Mouse (Mus musculus) stomach, embryonic 14.5 days (tissue): ENCODE results near the gene Cox5a. TPM values are rescaled to one million over a fixed set of nuclear protein-coding genes. Genes with fewer than 3 reads are reported as not detected.

Source experiments
- ATAC-seq: fragments of 200-750 bp; cut with Nextera tagmentation; 2 replicates; pipeline ENCODE4 v1.8.0; 2017; ENCODE audit warnings: low read depth, moderate TSS enrichment; ENCODE audit not compliant: insufficient number of reproducible peaks, insufficient read depth, low FRiP score
- H3K27ac ChIP-seq: fragments of 300-500 bp; sonication (generic); 2 replicates; pipeline ENCODE4 v1.5.1; 2014; ENCODE audit warnings: mild to moderate bottlenecking, low read length, moderate library complexity, mixed read lengths
- H3K27me3 ChIP-seq: fragments of 300-500 bp; sonication (generic); 2 replicates; pipeline ENCODE4 v1.6.1; 2014; ENCODE audit warnings: low read length, control low read depth, mixed read lengths; ENCODE audit not compliant: control insufficient read depth, insufficient read depth
- H3K36me3 ChIP-seq: fragments of 300-500 bp; sonication (generic); 2 replicates; pipeline ENCODE4 v1.6.1; 2014; ENCODE audit warnings: mild to moderate bottlenecking, control low read depth, low read length, moderate library complexity, mixed read lengths; ENCODE audit not compliant: control insufficient read depth, insufficient read depth
- H3K4me1 ChIP-seq: fragments of 300-500 bp; sonication (generic); 2 replicates; pipeline ENCODE4 v1.6.1; 2014; ENCODE audit warnings: low read length, control low read depth, mixed read lengths; ENCODE audit not compliant: control insufficient read depth, insufficient read depth
- H3K4me2 ChIP-seq: fragments of 300-500 bp; sonication (generic); replicated peaks from 2 replicates; pipeline ENCODE4 v1.6.1; 2014; ENCODE audit warnings: low read depth, low read length, control low read depth
- H3K4me3 ChIP-seq: fragments of 300-500 bp; sonication (generic); 2 replicates; pipeline ENCODE4 v1.5.1; 2014; ENCODE audit warnings: low read depth, low read length, control low read depth
- H3K9ac ChIP-seq: fragments of 300-500 bp; sonication (generic); replicated peaks from 2 replicates; pipeline ENCODE4 v1.6.1; 2014; ENCODE audit warnings: low read depth, mild to moderate bottlenecking, control low read depth, low read length, moderate library complexity, mixed read lengths
- H3K9me3 ChIP-seq: fragments of 300-500 bp; sonication (generic); 2 replicates; pipeline ENCODE4 v1.6.1; 2016; ENCODE audit warnings: low read depth, low read length, control low read depth; ENCODE audit not compliant: control insufficient read depth
- WGBS: fragments of 180-500 bp; shearing (Covaris S2); extraction: QIAGEN DNeasy Blood & Tissue Kit; methylation state at CpG from one replicate; pipeline ENCODE4 v1.1.7; 2014; 5-methylcytosine and 5-hydroxymethylcytosine counted together
- polyA plus RNA-seq: library from polyadenylated mRNA; unstranded; fragments of >200 nt; fragmentation: Nextera tagmentation; extraction: Ambion mirVana; gene quantifications from 2 replicates; pipeline ENCODE4 v1.2.1, GENCODE M21; 2014

Cox5a gene
- 525 and 538 TPM in 2 replicates for polyA plus RNA-seq

GRCm38 (mm10) chr9:57521056-57521911 is at the start of gene Cox5a:
Gene Cox5a (plus strand): TSS chr9:57521274.
- Histone ChIP-seq H3K4me1 (peaks cover 6% of the 10 kb centered on the region; the same call in 1 of the 2 replicates), H3K9ac (peak within 1 kb of the TSS; percentile 67), H3K4me3 (peak within 1 kb of the TSS; percentile 57), H3K4me2 (peak within 1 kb of the TSS; percentile 68), H3K9me3 (no peaks in the 10 kb centered on the region), H3K36me3 (no peaks in the 10 kb centered on the region), H3K27me3 (no peaks in the 10 kb centered on the region), H3K27ac (peak within 1 kb of the TSS; percentile 77)
- peak; percentile 97 for ATAC-seq
- under 1% methylated on average over 93 of the region's 95 CpGs for WGBS

GRCm38 (mm10) chr9:57485774-57486173 is 35.3 kb upstream of the Cox5a start:
- Histone ChIP-seq H3K4me2 (no peak overlapping the region), H3K27me3 (no peaks in the 10 kb centered on the region), H3K4me1 (no peaks in the 10 kb centered on the region), H3K9me3 (no peaks in the 10 kb centered on the region), H3K9ac (no peak overlapping the region), H3K36me3 (no peaks in the 10 kb centered on the region), H3K27ac (no peak overlapping the region), H3K4me3 (no peak overlapping the region)
- no peak for ATAC-seq
- 15% methylated on average over 7 of the region's 7 CpGs for WGBS

GRCm38 (mm10) chr9:57487807-57488206 is 33.3 kb upstream of the Cox5a start:
- ATAC-seq = no peak
- no peaks in the 10 kb centered on the region for H3K9me3 ChIP-seq
- no peak overlapping the region for H3K9ac ChIP-seq
- WGBS = 67% methylated on average over 7 of the region's 7 CpGs
- no peak overlapping the region for H3K4me3 ChIP-seq
- H3K4me2 ChIP-seq = no peak overlapping the region
- no peaks in the 10 kb centered on the region for H3K36me3 ChIP-seq
- H3K27me3 ChIP-seq = no peaks in the 10 kb centered on the region
- H3K4me1 ChIP-seq = no peaks in the 10 kb centered on the region
- no peak overlapping the region for H3K27ac ChIP-seq

GRCm38 (mm10) chr9:57493532-57493931 is 27.5 kb upstream of the Cox5a start:
- Histone ChIP-seq H3K4me3 (no peak overlapping the region), H3K36me3 (no peaks in the 10 kb centered on the region), H3K9me3 (no peaks in the 10 kb centered on the region), H3K27me3 (no peaks in the 10 kb centered on the region), H3K27ac (no peak overlapping the region), H3K9ac (no peak overlapping the region), H3K4me1 (no peaks in the 10 kb centered on the region), H3K4me2 (no peak overlapping the region)
- 87% methylated on average over 2 of the region's 2 CpGs for WGBS
- ATAC-seq = no peak

GRCm38 (mm10) chr9:57494970-57495369 is 26.1 kb upstream of the Cox5a start:
- Histone ChIP-seq H3K4me1 (no peaks in the 10 kb centered on the region), H3K4me3 (no peak overlapping the region), H3K27me3 (no peaks in the 10 kb centered on the region), H3K27ac (no peak overlapping the region), H3K4me2 (no peak overlapping the region), H3K9ac (no peak overlapping the region), H3K36me3 (no peaks in the 10 kb centered on the region), H3K9me3 (no peaks in the 10 kb centered on the region)
- no peak for ATAC-seq

- Histone ChIP-seq H3K9me3 (no peaks in the 10 kb centered on the region), H3K4me3 (no peak overlapping the region), H3K27ac (no peak overlapping the region), H3K36me3 (no peaks in the 10 kb centered on the region), H3K4me1 (0 out of 2 replicates have a peak, but pooled peaks cover 2% of the 10 kb centered on the region), H3K27me3 (peaks cover 11% of the 10 kb centered on the region; the same call in 1 of the 2 replicates), H3K9ac (no peak overlapping the region), H3K4me2 (no peak overlapping the region)
- no peak for ATAC-seq
- WGBS = 61% methylated on average over 5 of the region's 5 CpGs
These were observed 23.8 kb upstream of the Cox5a start for GRCm38 (mm10) chr9:57497236-57497635.

- 48% methylated on average over 7 of the region's 7 CpGs for WGBS
- no peak overlapping the region for H3K4me2 ChIP-seq
- H3K9me3 ChIP-seq = no peaks in the 10 kb centered on the region
- H3K27ac ChIP-seq = no peak overlapping the region
- H3K27me3 ChIP-seq = peaks cover 22% of the 10 kb centered on the region; the same call in 1 of the 2 replicates
- H3K4me3 ChIP-seq = no peak overlapping the region
- 0 out of 2 replicates have a peak, but pooled peaks cover 6% of the 10 kb centered on the region for H3K4me1 ChIP-seq
- no peak overlapping the region for H3K9ac ChIP-seq
- H3K36me3 ChIP-seq = no peaks in the 10 kb centered on the region
- no peak for ATAC-seq
These were observed 22.5 kb upstream of the Cox5a start for GRCm38 (mm10) chr9:57498536-57498935.

GRCm38 (mm10) chr9:57501452-57501851 is 19.6 kb upstream of the Cox5a start:
- 8% methylated on average over 13 of the region's 13 CpGs for WGBS
- H3K27me3 ChIP-seq = peaks cover 48% of the 10 kb centered on the region
- H3K27ac ChIP-seq = no peak overlapping the region
- no peaks in the 10 kb centered on the region for H3K36me3 ChIP-seq
- H3K9ac ChIP-seq = no peak overlapping the region
- no peak for ATAC-seq
- H3K4me1 ChIP-seq = peaks cover 17% of the 10 kb centered on the region; the same call in 1 of the 2 replicates
- H3K9me3 ChIP-seq = no peaks in the 10 kb centered on the region
- no peak overlapping the region for H3K4me3 ChIP-seq
- H3K4me2 ChIP-seq = peak overlapping the region; percentile 10; the same call in 1 of the 2 replicates
